Mouse (Mus musculus): ENCODE measurements around the gene Ambp. TPM values are rescaled to one million over a fixed set of nuclear protein-coding genes. Genes with fewer than 3 reads are reported as not detected.

The Ambp gene
- total and polyA plus RNA-seq, 3 experiments: not detected

DNA sequence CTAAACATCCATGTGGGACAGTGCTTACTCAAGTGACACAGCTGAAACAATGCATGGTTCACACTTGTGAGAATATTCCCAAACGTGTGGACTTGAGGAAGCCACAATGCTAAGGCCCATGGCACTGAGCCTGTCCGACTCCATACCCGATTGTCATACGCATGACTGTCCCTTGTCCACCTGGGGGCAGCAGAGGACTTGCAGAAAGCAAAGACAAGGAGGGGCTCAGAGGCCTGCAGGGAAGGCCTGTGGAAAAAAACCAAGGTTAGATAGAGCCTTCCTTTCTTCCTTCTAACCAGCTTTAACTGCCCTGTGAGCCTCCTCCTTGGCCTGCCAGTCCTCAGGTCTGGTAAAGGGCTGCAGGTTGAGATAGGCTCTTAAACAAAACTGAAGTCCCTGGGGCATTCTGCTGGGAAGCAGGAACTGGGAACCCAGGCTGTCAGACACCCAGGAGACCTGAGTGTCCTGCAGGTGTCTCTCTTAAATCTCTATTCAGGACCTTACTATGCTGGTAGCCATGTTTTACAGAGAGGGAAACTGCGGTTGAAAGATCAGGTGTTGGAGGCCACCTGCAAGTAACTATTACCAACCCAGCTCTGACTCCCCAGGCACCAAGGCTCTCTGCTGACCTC, 4.5 kb upstream of the Ambp start:
- TF ChIP-seq GATA1 (IDR thresholded peaks at IDR 0.05; ENCODE audit: borderline replicate concordance, low read length): no peak
- no peak for TF ChIP-seq GATA2 (IDR thresholded peaks at IDR 0.05; ENCODE audit: borderline replicate concordance, low read depth, low read length)
- no peak for TF ChIP-seq POLR2AphosphoS5 (IDR thresholded peaks at IDR 0.05; ENCODE audit: insufficient replicate concordance, low read depth, low read length)
- TF ChIP-seq TAL1 (conservative IDR thresholded peaks at IDR 0.05; ENCODE audit: low read depth, low read length): no peak
- peaks cover 77% of the 10 kb centered on the region for H3K9me3 ChIP-seq (replicated peaks)
- no peaks in the 10 kb centered on the region for H3K36me3 ChIP-seq (replicated peaks)
- H3K27me3 ChIP-seq (ENCODE audit: insufficient read depth, low read length): no peaks in the 10 kb centered on the region
- H3K4me1 ChIP-seq (ENCODE audit: insufficient read depth, low read depth, low read length): no peaks in the 10 kb centered on the region
- no peak for ATAC-seq (ENCODE audit: extremely low read depth, insufficient number of reproducible peaks, low FRiP score, poor library complexity, severe bottlenecking)
- H3K4me3 ChIP-seq (ENCODE audit: low read depth, low read length): no peak overlapping the region
- no peak for DNase-seq (ENCODE audit: low spot score)

DNA sequence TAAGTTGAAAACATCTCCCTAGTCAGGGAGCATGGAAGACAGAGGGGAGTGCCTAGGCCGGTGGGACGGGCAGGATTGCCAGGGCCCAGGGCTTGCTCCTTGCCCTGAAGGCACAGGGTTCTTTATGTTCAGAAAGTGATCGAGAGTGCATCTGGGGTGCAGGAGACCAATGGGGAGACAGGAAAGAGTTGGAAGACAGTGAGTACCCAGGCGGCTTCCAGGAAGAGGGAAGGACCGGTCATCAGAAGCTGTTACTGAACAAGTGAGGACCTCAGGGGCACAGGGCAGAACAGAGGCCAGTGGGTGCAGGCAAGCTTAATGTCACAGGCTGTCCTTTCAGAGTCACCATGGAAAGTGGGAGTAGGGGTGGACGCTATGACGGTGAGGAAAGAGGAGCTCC, 3.6 kb upstream of the Ambp start:
- no peaks in the 10 kb centered on the region for H3K4me1 ChIP-seq (ENCODE audit: insufficient read depth, low read depth, low read length)
- no peak for TF ChIP-seq GATA2 (IDR thresholded peaks at IDR 0.05; ENCODE audit: borderline replicate concordance, low read depth, low read length)
- TF ChIP-seq GATA1 (IDR thresholded peaks at IDR 0.05; ENCODE audit: borderline replicate concordance, low read length): no peak
- no peak for TF ChIP-seq CTCF (IDR thresholded peaks at IDR 0.05; ENCODE audit: low read depth, low read length)
- TF ChIP-seq POLR2AphosphoS5 (IDR thresholded peaks at IDR 0.05; ENCODE audit: insufficient replicate concordance, low read depth, low read length): no peak
- no peak for TF ChIP-seq TAL1 (conservative IDR thresholded peaks at IDR 0.05; ENCODE audit: low read depth, low read length)
- no peak for ATAC-seq (ENCODE audit: extremely low read depth, insufficient number of reproducible peaks, low FRiP score, poor library complexity, severe bottlenecking)
- H3K9me3 ChIP-seq (replicated peaks): peaks cover 77% of the 10 kb centered on the region
- no peak overlapping the region for H3K4me3 ChIP-seq (ENCODE audit: low read depth, low read length)
- no peaks in the 10 kb centered on the region for H3K27me3 ChIP-seq (ENCODE audit: insufficient read depth, low read length)
- DNase-seq (ENCODE audit: low spot score): no peak
- no peaks in the 10 kb centered on the region for H3K36me3 ChIP-seq (replicated peaks)

DNA sequence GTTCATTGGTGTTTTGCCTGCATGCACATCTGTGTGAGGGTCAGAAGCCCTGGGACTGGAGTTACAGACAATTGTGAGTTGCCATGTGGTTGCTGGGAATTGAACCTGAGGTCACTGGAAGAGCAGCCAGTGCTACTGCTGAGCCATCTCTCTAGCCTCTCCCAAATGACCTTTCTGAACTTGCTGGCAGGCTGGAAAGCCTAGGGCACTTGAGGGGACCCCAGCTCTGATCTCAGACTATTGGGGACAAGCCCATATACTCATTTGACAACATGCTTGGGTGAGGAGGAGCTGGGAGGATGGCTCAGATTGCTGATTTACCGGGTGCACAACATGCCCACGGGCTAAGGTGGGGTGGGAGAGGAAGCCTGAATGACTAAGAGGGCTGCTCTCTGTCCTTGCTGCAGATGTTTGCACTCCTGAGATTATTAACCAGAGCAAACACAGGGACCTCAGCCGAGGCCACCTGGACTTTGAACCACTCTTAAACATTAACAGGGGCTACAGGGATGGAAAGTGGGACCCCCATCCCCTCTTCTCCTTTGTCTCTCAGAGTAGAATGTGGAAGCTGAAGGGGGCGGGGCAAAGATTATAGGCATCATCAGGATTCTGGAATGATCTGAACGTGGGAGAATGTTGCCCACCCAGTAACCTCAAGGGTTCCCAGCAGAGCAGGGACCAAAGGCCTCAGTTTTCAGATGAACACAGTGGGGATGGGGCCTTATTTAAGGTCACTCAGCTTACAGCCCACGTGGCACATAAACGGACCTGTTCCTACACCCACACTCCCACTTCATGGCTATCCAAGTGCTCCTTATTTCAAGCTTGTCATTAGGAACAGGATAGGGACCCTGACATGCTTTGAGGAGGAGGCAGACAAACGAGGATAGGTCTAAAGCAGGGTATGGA, 2.4 kb upstream of the Ambp start:
- DNase-seq (ENCODE audit: low spot score): no peak

DNA sequence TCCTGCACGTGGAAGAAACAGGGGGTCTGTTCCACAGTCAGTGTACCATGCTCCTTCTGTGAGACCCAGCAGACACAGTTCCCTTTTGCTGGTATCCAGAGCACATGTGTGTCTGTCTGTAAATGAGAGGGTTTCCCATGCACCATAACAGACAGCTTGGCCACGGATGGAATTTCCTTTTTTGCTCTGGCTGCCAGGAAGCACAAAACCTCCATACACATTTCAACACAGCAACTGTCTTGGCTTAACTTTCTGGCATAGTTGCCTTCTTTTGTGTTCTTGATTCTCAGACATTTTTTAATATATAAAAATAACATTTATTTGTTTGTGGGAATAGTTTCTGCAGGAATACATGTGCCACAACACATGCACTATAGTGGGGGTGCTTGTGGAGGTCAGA, 997 bp upstream of the Ambp start:
- Histone ChIP-seq H3K9me3 (replicated peaks) (peaks cover 84% of the 10 kb centered on the region), H3K36me3 (replicated peaks) (no peaks in the 10 kb centered on the region), H3K4me1 (ENCODE audit: insufficient read depth, low read depth, low read length) (no peaks in the 10 kb centered on the region), H3K4me3 (ENCODE audit: low read depth, low read length) (no peak overlapping the region), H3K27me3 (ENCODE audit: insufficient read depth, low read length) (no peaks in the 10 kb centered on the region)
- TF ChIP-seq TAL1 (conservative IDR thresholded peaks at IDR 0.05; ENCODE audit: low read depth, low read length) (no peak), POLR2AphosphoS5 (IDR thresholded peaks at IDR 0.05; ENCODE audit: insufficient replicate concordance, low read depth, low read length) (no peak), CTCF (IDR thresholded peaks at IDR 0.05; ENCODE audit: low read depth, low read length) (no peak), GATA2 (IDR thresholded peaks at IDR 0.05; ENCODE audit: borderline replicate concordance, low read depth, low read length) (no peak), GATA1 (IDR thresholded peaks at IDR 0.05; ENCODE audit: borderline replicate concordance, low read length) (no peak)
- no peak for ATAC-seq (ENCODE audit: extremely low read depth, insufficient number of reproducible peaks, low FRiP score, poor library complexity, severe bottlenecking)
- DNase-seq (ENCODE audit: low spot score): no peak

More for the DNA sequence above, 2.4 kb upstream of the Ambp start:
- H3K4me3 ChIP-seq (ENCODE audit: low read depth, low read length): no peak overlapping the region
- H3K36me3 ChIP-seq (replicated peaks): no peaks in the 10 kb centered on the region
- H3K27me3 ChIP-seq (ENCODE audit: insufficient read depth, low read length): no peaks in the 10 kb centered on the region
- no peak for TF ChIP-seq GATA2 (IDR thresholded peaks at IDR 0.05; ENCODE audit: borderline replicate concordance, low read depth, low read length)
- TF ChIP-seq TAL1 (conservative IDR thresholded peaks at IDR 0.05; ENCODE audit: low read depth, low read length): no peak
- no peak for TF ChIP-seq POLR2AphosphoS5 (IDR thresholded peaks at IDR 0.05; ENCODE audit: insufficient replicate concordance, low read depth, low read length)
- no peak for TF ChIP-seq GATA1 (IDR thresholded peaks at IDR 0.05; ENCODE audit: borderline replicate concordance, low read length)
- TF ChIP-seq CTCF (IDR thresholded peaks at IDR 0.05; ENCODE audit: low read depth, low read length): no peak
- H3K4me1 ChIP-seq (ENCODE audit: insufficient read depth, low read depth, low read length): no peaks in the 10 kb centered on the region
- peaks cover 84% of the 10 kb centered on the region for H3K9me3 ChIP-seq (replicated peaks)
- no peak for ATAC-seq (ENCODE audit: extremely low read depth, insufficient number of reproducible peaks, low FRiP score, poor library complexity, severe bottlenecking)

DNA sequence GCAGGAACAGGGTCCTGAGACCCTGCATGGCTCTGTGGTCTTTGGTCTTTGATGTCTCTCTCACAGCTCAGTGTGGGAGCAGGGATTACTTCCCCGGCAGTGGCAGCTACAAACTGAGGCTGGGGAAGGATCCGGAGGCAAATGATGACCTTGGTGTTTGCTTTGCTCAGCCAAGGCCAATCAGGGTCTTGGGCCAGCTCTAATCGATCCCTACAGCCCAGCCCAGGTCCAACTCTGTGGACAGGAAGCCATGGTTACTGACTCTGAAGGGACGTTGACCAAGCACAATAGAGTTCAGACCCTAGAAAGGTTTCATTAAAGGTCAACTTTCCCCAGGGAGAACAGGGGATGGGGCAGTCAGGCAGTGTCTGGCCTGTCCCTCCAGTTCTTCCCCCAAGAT, 571 bp downstream of the Ambp start:
- H3K4me3 ChIP-seq (ENCODE audit: low read depth, low read length): no peak overlapping the region
- TF ChIP-seq GATA2 (IDR thresholded peaks at IDR 0.05; ENCODE audit: borderline replicate concordance, low read depth, low read length): no peak
- no peak for TF ChIP-seq GATA1 (IDR thresholded peaks at IDR 0.05; ENCODE audit: borderline replicate concordance, low read length)
- no peak for TF ChIP-seq CTCF (IDR thresholded peaks at IDR 0.05; ENCODE audit: low read depth, low read length)
- TF ChIP-seq POLR2AphosphoS5 (IDR thresholded peaks at IDR 0.05; ENCODE audit: insufficient replicate concordance, low read depth, low read length): no peak
- no peak for TF ChIP-seq TAL1 (conservative IDR thresholded peaks at IDR 0.05; ENCODE audit: low read depth, low read length)
- no peaks in the 10 kb centered on the region for H3K4me1 ChIP-seq (ENCODE audit: insufficient read depth, low read depth, low read length)
- DNase-seq (ENCODE audit: low spot score) (no peak), ATAC-seq (ENCODE audit: extremely low read depth, insufficient number of reproducible peaks, low FRiP score, poor library complexity, severe bottlenecking) (no peak)
- H3K36me3 ChIP-seq (replicated peaks): no peaks in the 10 kb centered on the region
- H3K27me3 ChIP-seq (ENCODE audit: insufficient read depth, low read length): no peaks in the 10 kb centered on the region
- peaks cover 84% of the 10 kb centered on the region for H3K9me3 ChIP-seq (replicated peaks)

DNA sequence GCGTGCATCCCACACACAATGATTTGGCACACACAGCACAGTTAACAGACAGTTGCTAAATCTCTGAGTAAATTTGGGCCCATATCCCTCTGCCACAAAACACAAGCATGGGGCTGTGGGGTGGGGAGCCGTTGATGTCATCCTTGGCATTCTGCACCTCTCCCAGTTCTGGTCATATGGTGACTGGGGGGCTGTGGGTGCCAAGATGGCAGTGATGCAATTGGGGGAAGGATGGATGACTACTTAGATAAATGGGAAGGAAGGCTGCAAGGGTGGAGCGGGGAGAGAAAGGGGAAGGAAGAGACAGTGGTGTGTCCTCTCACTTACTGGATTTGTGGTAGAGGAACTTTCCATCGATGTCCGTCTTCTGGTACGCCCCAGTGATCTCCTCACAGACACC, 3.5 kb downstream of the Ambp start:
- DNase-seq (ENCODE audit: low spot score) (no peak), ATAC-seq (ENCODE audit: extremely low read depth, insufficient number of reproducible peaks, low FRiP score, poor library complexity, severe bottlenecking) (no peak)
- H3K9me3 ChIP-seq (replicated peaks): peaks cover 82% of the 10 kb centered on the region
- no peak overlapping the region for H3K4me3 ChIP-seq (ENCODE audit: low read depth, low read length)
- H3K27me3 ChIP-seq (ENCODE audit: insufficient read depth, low read length): no peaks in the 10 kb centered on the region
- no peaks in the 10 kb centered on the region for H3K4me1 ChIP-seq (ENCODE audit: insufficient read depth, low read depth, low read length)
- no peaks in the 10 kb centered on the region for H3K36me3 ChIP-seq (replicated peaks)
- TF ChIP-seq GATA2 (IDR thresholded peaks at IDR 0.05; ENCODE audit: borderline replicate concordance, low read depth, low read length) (no peak), POLR2AphosphoS5 (IDR thresholded peaks at IDR 0.05; ENCODE audit: insufficient replicate concordance, low read depth, low read length) (no peak), GATA1 (IDR thresholded peaks at IDR 0.05; ENCODE audit: borderline replicate concordance, low read length) (no peak), CTCF (IDR thresholded peaks at IDR 0.05; ENCODE audit: low read depth, low read length) (no peak), TAL1 (conservative IDR thresholded peaks at IDR 0.05; ENCODE audit: low read depth, low read length) (no peak)
